Mouse (Mus musculus) testis, postnatal 10 days (tissue): ENCODE measurements around the gene Trpv5.

Experiments
- DNase-seq: peaks from one replicate; pipeline ENCODE4 v3.0.0; 2021; ENCODE audit warnings: low spot score

Trpv5 gene

DNA sequence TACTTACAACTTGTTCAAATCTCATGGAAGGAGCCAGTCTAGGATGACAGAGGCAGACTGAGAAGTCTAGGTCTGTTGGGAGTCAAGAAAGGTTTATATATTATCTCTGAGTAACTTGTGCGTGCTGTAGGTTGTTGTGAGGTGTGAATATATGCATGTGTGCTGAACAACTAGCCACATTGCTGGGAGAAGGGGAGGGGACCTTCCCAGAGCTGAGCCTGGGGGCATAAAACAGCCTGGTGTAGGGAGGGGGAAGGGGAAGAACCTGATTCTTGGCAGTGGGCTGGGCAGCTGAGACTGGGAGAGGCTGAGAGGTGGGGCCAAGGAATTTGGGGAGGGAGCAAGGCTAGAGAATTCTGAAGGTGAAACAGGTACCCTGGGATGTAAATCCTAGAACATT lies at the start of gene Trpv5:
Gene Trpv5 (minus strand): TSS at position 101 of the 400 bp plus-strand sequence.
- DNase-seq: no peak

- no peak for DNase-seq
These were observed 47.5 kb upstream of the Trpv5 start for GRCm38 (mm10) chr6:41727989-41728609.

- no peak for DNase-seq
These were observed 40.9 kb upstream of the Trpv5 start for GRCm38 (mm10) chr6:41721430-41721829.

DNA sequence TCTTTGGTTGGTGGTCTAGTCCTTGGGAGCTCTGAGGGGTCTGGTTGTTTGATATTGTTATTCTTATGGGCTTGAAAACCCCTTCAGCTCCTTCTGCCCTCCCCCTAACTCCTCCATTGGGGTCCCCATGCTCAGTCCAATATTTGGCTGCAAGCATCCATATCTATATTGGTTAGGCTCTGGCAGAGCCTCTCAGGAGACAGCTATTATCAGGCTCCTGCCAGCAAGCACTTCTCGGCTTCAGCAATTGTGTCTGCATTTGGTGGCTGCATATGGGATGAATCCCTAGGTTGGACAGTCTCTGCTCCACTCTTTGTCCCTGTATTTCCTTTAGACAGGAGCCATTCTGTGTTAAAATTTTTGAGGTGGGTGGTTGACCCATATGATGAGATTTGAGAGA lies 29.7 kb upstream of the Trpv5 start:
- DNase-seq: no peak

DNA sequence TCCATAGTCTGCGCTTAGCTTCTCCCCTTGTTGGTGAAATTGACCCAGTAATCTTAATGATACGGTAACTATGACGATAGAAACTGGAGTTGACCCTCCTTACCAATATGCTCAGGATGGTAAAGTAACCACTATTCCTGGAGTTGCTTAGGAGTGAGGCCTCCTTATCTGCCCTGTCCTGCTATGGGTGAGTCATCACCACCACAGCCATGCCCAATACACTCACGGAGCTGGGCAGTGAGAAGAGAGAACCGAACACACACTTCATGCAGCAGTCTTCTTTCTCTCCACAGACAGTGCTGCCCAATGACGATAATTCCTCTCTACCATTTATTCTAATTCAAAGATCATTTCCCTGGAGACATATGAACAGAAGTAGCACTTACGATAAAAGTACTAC lies 25.7 kb upstream of the Trpv5 start:
- no peak for DNase-seq

GRCm38 (mm10) chr6:41704123-41704522 lies 23.6 kb upstream of the Trpv5 start, which contains the start of gene Kel:
Kel (minus strand) TSS chr6:41704339.
- no peak for DNase-seq

DNA sequence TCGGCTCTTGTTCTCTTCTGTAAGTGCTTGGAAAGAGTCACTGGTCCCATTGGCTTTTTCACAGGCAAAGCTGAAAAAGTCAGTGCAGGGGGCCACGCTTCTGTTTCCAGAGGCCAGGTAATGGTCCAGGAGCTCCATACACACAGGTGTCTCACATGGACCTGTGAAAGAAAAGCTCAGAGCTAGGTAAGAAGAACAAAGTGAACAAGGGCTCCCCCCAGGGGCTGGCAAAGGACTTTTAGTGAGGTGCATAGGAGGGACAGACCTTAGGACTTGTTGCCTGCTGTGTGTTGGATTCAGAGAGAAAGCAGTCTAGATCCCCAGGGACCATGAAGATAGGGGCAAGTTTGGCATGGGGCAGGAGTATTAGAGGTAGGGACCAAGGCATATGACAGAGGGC lies 22.4 kb upstream of the Trpv5 start:
- peak; percentile 42 for DNase-seq

- DNase-seq: no peak
These were observed 20.7 kb upstream of the Trpv5 start for GRCm38 (mm10) chr6:41701245-41701644.

- DNase-seq: no peak
These were observed 13.8 kb upstream of the Trpv5 start for GRCm38 (mm10) chr6:41694407-41694806.

GRCm38 (mm10) chr6:41692200-41692599 lies 11.6 kb upstream of the Trpv5 start:
- DNase-seq: no peak

DNA sequence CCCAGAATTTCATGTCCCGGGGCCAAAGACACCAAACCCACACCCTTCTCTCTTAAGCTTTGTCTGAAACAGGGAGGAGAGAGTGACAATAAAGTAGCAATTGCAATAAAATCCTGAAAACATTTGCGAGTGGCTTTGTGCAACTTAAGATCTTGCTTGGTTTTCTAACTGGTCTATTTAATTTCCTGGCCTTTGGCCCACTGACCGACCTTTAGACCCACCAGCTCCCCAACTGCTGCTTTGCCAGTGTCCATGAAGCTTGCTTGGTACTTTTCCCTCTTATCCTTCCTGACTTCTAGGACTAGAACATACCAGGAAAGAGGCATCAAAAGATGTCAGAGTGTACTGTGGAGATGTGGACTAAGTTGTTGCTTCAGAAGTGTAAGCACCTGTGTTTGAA lies 5.0 kb upstream of the Trpv5 start:
- no peak for DNase-seq

- DNase-seq: no peak
These were observed 4.3 kb upstream of the Trpv5 start for GRCm38 (mm10) chr6:41684911-41685310.

DNA sequence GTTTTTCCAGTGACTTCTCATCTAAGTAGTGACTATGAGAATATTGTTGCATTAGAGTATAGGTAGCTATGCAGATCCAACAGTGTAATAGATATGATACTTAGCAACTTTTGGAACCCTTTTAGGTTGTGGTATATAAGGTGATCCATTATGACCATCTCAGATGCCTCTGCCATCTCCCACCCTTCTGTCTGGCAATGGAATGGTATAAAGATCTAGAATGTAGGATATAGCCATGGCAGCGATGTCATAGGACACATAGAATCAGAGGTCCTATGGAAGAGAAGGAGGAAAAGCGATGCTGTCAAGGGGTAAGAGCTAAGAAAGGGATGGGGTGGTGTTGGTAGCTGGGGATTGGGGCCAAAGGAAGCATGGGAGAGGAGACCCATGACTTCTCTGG lies 3.6 kb upstream of the Trpv5 start, which contains the start of gene Llcfc1:
Gene Llcfc1 (plus strand): TSS at position 301 of the 400 bp plus-strand sequence.
- no peak for DNase-seq

- DNase-seq: no peak
These were observed 1.1 kb upstream of the Trpv5 start for GRCm38 (mm10) chr6:41681656-41682055.

DNA sequence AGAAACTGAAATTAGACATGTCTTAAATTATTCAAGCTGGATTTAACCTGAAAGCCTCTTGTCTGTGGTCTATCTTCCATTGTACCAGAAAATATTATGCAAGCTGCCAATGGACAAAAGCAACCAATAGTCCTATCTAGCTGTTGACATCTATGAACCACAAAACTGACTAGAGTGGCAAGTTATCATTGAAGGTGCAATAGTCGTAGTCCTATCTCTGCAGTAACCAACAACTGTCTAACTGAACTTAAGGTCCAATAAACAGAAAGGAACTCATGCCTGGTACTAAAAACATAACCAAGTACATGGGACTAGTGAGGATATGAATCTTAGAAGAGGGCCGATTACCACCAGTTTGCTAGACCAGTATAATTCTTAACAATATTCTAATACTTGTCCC lies 4.0 kb downstream of the Trpv5 start:
- no peak for DNase-seq

DNA sequence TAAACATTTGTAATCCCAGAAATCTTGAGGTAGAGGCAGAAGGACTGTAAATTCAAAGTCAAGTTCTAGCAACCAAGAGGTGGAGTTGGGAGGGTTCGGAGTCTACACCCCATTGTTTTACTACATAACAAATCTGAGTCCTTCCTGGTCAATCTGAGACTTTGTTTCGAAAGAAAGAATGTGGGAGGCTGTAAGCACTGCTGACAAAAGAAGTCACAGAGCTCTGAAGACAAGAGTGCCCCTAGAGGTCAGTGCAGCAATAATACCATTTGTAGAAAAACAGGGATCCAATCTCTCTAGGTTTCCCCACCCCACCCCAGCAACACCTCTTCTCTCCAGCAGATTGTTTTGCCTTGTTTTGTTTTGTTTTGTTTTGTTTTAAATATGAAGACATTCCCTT lies 18.2 kb downstream of the Trpv5 start:
- DNase-seq: no peak

GRCm38 (mm10) chr6:41658487-41658886 lies 22.1 kb downstream of the Trpv5 start:
- DNase-seq: no peak

DNA sequence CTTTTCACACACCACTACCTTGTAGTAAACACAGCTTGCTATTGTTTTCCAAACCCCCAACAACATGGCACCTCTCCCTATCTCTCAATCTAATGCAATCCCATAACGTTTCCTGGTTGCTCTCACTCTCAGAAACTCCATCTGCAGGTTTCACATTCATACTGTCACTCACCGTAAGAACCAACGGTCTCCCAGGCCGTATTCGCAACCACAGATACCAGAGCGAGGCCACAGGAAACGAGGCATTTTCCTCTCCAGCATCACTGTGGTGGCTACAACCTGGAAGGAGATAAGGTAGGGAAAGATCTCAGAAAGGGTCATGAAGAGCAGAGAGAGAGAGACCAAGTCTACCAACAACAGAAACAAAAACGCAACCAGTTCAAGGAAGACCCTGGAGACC lies 25.9 kb downstream of the Trpv5 start:
- DNase-seq: no peak

GRCm38 (mm10) chr6:41653173-41653572 lies 27.4 kb downstream of the Trpv5 start:
- DNase-seq: no peak

DNA sequence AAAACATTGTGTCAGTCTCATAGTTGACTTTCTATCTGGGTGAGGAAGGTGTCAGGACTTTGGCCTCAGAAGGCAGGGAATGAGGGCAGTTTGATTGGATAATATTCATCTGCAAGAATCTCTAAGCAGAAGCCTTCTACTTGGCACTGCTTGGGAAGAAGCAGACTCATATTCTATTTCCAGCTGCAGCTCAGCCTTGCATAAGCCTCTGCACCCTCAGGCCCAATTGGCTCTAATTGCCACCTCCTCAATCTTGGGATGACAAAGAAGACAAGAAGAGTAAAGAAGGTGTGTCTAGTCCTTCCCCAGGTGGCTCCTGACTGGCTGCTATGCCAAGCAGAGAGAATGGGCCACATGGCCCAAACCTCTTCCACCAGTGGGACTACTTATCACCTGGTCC lies 33.9 kb downstream of the Trpv5 start:
- no peak for DNase-seq

DNA sequence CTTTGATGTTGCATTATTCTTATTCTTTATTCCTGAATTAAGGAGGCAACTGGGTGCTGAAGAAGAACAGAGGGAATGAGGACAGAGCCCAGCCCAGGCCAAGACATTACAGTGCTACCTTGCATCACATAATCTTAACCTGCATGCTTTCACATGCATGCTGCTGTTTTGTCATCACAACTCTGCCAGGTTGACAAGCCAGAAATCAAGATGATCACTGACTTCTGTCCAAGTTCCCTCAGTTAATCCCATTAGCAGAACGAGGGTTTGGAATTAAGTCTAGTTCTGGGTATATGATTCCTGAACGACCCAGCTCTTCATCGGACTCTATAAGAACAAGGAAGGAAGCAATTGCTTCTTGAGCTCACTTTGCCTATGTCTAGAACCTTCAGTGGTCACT lies 34.3 kb downstream of the Trpv5 start:
- no peak for DNase-seq

DNA sequence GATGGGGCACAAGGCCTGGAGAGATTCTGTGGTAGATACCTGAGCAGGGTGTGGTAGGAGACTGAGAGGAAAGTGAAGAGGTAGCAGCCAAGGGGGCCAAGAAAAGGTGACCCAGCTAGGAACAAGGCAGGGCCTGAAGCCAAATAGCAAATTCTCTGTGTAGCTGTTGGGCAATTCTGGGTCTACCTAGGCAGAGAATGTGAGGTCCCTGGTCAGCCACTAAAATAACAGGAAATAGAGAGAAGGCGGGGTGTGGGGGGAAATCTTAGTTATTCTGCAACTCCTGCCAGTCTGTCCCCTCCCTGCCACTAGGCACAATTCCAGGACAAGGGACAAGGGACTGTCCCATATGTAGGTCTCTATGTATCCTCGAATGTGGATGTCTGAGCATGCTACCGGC lies 37.3 kb downstream of the Trpv5 start:
- DNase-seq: no peak

GRCm38 (mm10) chr6:41642765-41643164 lies 37.8 kb downstream of the Trpv5 start:
- no peak for DNase-seq

DNA sequence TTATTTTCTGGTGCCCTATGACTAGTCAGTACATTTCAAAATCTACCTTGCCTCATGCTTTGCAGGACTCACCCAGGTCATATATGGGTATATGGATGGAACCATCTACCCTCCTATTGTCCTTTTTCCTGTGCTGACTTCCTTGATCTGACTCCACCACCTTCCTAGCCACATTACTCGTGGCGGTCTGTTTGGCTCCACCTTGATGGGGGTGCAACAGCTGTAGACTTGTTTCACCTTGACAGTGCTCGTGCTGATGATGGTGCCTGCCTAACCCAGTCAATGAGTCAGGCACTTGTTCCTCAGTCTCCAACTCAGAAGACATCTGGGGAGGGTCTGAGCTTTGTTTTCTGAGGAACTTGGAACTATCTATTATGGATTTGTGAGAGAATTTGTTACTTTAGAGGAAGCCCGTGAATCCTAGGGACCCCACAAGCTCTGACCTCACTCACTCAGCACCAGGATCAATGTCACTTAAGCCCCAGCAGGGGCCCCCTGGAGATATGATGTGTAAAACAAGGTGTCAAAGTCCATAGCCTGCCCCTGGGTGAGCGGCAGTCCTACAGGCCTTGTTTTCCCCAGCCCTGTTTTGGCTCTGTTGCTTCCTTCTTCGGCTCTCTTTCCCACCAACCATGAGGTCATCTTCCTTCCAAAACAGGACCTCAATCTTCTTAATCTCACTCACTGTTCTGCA lies 39.2 kb downstream of the Trpv5 start:
- DNase-seq: no peak
